Mouse (Mus musculus): ENCODE measurements around the gene Ikzf5.

Gene Ikzf5

DNA sequence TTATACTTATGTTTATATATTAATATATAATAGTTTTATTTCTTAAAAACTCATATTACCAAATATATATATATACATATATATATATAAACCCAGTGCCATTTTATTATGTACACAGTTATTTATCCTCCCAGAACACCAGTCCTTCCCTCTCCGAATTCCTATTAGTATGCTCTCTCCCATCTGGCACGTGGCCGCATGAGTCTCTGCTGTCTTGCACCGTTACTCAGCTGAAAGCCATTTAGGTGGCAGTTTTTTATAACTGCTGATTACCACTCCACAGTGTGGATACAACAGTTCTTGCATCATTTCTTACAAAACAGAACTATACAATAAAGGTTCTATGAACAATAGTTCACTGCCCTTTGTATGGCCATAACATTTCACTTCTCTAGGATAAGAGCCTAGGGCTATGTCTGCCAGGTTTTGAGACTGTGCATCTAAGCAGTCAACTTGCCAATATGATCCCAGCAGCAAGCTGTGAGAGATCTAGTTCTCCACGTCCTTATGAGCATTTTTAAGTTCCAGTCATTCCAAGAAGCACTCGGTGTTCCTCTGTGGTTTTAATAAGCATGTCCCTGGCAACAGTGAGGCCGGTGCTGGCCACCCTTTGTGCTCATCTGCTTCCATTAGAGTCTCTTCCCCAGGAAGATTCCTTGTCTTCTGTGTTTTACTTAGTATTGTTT is 64.3 kb downstream of the Ikzf5 start:
- DNase-seq, result no peak
